Mouse (Mus musculus): ENCODE results near the gene Gm5485.

Gm5485 gene

GRCm38 (mm10) chr16:48412246-48412645 lies at the start of gene Gm5485:
Gene Gm5485, minus strand, starts transcription at chr16:48412416.
- DNase-seq = no peak

DNA sequence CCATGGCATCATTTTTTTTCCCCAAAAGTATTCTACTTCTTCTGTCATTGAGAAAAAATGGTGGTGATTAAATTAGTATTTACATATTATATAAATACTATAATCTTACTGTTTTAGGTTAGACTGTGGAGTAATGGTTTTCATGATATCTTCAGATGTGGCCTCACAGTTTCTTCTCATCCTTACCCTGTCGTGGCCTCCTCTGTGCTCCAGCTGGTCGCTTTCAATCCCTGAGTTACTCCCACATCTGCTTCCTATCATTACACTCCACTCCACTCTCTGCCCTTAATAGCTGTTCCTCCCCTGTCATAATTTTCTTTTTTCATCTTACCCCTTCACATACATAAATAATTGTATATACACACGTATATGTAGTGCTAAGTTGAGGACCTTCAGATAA lies 41.0 kb upstream of the Gm5485 start:
- DNase-seq = no peak

- no peak for DNase-seq
Observed at GRCm38 (mm10) chr16:48446161-48446925, 34.1 kb upstream of the Gm5485 start.

GRCm38 (mm10) chr16:48444589-48444988 lies 32.4 kb upstream of the Gm5485 start:
- no peak for DNase-seq

- DNase-seq = no peak
Observed at GRCm38 (mm10) chr16:48437476-48437875, 25.3 kb upstream of the Gm5485 start.

- DNase-seq = no peak
Observed at GRCm38 (mm10) chr16:48435454-48435853, 23.2 kb upstream of the Gm5485 start.

DNA sequence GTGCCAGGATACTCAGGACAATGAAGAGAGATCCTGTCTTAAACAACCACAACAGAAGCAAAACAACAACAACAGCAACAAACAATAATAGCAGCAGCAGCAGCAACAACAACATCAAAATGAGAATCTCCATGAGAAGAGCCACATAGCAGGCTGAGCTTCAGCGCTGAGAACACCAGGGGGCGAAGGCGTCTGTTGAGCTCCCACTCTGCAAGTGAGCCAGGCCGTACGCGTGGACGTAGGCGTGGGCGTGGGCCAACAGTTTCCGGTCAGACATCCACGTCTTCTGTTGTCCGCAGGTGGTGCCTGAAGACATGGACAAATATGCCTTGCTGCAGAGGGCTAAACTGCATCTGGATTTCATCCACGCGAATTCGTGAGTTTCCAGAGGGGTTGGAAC lies 18.8 kb upstream of the Gm5485 start, which contains the start of gene Morc1:
Gene Morc1 (plus strand): TSS at position 211 of the 400 bp plus-strand sequence.
- peak; percentile 8 for DNase-seq

DNA sequence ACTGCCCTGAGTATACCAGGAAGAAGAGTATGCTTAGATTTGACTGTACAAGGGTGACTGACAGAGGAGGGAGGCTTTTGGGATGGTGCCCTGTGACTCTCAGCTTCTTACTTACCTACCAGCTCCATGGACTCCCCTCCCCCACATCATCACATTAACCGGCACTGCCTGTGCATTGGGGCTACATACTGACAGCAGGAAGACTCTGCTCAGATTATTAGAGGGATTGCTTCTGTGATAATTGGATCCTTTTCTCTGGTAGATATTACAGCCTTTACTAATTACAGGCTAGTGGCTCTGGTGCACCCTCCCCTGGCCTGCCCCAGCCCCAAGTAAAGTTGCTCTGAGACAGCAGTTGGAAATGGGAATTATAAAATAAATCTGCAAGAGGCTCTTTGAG lies 17.2 kb upstream of the Gm5485 start:
- DNase-seq = peak; percentile 8

DNA sequence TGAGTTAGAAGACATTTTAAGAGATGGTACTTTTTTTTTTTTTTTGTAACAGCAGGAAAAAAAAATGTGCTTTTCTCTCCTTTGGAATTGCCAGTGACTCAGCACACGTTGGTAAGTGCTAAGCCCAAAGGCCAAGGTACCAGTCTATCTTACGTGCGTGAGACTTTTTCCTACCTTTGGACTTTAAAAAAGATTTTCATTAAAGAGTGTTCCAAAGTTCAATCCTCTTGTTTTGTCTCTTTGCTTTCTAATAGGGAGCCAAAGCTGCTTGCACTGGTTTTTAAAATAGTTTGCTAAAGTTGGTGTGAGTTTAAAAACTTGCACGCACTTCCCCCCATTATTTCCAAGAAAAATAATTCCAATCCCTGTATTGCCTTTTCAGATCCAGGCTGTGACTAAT lies 11.9 kb upstream of the Gm5485 start:
- DNase-seq = no peak

DNA sequence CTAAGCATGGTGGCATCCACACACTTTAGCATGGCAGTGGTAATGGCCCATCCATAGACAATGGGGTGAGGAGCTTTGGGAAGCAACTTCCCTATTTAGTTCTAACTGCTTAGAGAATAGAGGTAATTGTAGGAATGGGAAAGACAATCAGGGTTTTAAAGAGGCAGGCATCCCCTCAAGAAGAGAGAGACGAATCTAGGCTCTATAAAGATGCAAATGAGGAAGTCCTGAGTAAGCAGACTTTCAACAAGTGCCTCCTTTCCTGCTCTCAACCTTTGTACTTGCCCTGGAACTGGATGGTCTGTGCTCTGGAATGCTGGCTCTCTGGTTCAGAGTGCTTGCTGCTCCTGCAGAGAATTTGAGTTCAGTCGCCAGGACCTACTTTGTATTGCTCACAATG lies 10.3 kb upstream of the Gm5485 start:
- DNase-seq = no peak

GRCm38 (mm10) chr16:48419035-48419434 lies 6.8 kb upstream of the Gm5485 start:
- DNase-seq = no peak

DNA sequence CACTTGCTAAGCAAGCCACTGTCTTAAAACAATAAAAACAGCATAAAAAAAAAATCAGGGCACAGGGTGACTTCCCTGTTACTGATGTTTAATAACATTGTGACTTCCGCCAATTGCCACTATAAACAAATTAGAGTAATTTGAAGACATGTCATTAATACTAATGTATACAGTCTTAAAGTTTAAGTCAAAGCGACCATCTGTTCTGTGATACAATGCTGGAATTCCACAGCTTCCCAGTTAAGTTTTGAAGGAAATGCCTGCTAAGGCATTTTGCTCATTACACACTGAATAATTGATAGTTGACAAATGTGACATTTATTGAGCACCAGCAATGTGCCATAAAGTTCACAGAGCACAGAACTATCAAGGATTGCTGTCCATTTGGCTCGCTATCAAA lies 6.3 kb upstream of the Gm5485 start:
- no peak for DNase-seq

GRCm38 (mm10) chr16:48410125-48410524 lies 2.1 kb downstream of the Gm5485 start:
- DNase-seq = no peak

DNA sequence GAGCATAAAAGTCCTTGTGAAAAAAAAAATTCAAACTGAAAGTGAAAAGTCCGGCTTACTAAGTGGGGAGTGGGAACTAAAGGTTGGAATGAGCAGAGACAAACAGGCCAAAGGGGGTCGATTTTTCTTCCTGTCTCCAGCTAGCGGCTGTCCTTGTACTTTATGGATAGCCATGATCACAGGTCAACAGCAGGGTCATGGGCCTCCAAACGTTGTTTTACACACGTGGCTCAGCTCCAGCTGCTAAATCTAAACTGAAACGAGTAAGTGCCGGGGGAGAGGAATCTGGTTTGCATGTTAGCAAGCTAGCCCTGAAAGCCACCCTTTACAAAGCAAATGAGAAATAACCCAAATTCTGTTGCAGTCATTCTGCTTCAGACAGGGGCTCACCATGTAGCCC lies 2.6 kb downstream of the Gm5485 start:
- no peak for DNase-seq

GRCm38 (mm10) chr16:48405674-48406403 lies 6.4 kb downstream of the Gm5485 start:
- DNase-seq = no peak

GRCm38 (mm10) chr16:48404009-48404408 lies 8.2 kb downstream of the Gm5485 start:
- no peak for DNase-seq

- no peak for DNase-seq
Observed at GRCm38 (mm10) chr16:48403423-48403822, 8.8 kb downstream of the Gm5485 start.

DNA sequence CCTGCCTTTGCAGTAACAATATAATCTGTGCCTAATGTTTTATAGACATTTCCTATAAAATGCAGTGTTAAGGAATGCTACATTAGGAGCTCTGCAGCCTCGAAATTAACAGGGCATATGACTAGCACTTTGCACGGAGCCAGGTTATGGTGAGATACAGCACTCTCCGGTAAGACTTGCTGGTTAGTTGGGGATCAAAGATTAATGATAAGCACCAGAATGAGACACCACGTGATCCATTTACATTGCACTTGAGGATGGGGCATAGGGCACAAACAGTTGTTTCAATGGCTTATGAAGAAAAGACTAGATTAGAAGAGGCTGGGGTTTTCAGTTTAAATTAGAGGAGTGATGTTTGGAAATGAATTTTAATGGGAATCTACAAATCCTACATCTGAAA lies 9.3 kb downstream of the Gm5485 start:
- no peak for DNase-seq

- DNase-seq = no peak
Observed at GRCm38 (mm10) chr16:48395278-48395677, 16.9 kb downstream of the Gm5485 start.

DNA sequence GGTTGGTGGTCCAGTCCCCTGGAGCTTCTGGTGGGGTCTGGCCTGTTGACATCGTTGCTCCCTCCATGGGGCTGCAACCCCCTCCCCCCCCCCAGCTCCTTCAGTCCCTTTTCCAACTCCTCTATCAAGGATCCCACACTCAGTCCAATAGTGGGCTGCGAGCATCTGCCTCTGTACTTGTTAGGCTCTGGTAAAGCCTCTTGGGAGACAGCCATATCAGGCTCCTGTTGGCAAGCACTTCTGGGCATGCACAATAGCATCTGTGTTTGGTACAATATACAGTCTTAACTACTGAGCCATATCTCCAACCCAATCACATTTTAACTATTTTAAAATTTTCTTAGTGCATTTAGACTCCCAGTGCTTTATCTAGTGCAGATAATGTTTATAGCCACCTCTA lies 25.2 kb downstream of the Gm5485 start:
- DNase-seq = no peak

DNA sequence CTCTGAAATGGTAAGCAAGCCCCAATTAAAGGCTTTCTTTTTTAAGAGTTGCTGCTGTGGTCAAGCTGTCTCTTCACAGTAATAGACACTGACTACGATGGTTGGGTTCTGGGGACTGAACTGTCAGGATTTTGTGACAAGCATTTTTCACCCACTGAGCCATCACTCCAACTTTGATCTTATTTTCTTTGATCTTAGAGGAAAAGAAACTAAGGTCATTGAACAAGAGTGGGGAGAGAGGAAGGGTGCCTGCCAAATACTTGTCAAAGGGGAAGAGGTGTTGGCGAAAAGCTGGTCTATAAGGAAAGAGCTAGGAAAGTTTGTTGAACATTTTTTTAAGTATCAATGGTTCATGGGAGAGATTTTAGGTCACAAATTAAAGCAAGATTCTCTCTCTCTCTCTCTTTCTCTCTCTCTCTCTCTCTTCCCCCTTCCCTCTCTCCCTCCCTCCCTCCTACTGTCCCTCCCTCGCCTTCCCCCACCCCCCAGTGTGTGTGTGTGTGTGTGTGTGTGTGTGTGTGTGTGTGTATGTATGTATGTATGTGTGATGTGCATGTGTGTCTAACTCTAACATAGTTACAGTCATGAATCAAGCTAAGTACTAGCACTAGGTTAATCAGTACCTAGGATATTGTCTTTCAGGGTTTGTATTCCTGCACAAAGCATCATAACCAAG lies 28.5 kb downstream of the Gm5485 start:
- no peak for DNase-seq

- no peak for DNase-seq
Observed at GRCm38 (mm10) chr16:48373711-48374485, 38.3 kb downstream of the Gm5485 start.

DNA sequence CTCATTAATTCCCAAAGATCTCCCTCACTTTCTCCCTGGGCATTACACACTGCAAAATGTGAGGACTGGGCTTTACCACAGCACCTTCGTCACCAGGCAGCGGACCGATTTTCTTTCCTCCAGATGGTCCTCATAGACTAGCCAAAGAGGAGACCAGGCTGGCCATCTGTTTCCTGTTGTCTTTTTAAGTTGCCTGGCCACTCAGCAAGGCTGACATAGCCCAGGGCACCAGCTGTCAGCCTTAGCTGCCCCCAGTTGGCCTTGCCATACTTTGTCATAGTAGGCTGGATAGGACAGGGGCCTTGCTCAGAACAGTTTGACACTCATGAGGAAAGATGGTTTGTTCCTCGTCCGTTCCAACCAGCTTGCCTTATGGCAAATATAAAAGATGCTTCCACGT lies 39.8 kb downstream of the Gm5485 start:
- DNase-seq = no peak
